ENCODE assay signal across 9 mouse cellular contexts in the genomic region with DNA sequence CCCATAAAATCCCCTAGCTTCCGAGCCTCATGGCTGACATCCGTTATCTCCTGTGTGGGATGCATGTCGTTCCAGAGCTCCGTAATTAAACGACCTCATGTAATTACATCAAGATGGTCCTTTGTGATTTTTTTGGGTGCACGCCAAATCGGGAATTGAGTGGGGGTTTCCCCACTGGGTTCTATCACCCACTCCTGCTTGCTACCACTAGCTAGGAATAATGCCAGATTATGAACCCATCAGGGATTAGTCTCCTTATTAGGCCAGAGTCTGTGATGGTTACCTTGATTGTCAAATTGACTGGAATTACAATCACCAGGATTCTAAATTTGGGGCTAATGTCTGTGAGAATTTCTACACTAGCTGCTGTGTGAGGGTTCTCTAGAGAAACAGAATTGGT. TPM values are rescaled to one million over a fixed set of nuclear protein-coding genes. Genes with fewer than 3 reads are reported as not detected.
DNase-seq lines count a peak whose midpoint lies in the region; ATAC-seq and TF ChIP-seq lines count a peak whose summit lies in the region.
"Not testable (repeated sequence)": the region's sequence is repeated elsewhere in the genome, so short reads cannot be mapped to it uniquely, and the experiment has no call there.
"Had no signal": no experiment of that assay in that cellular context is flagged by ENCODE, and none has a peak within 500 bp of the region (broad histone marks: within the 10 kb centered on the region; RNA-seq: fewer than 3 reads in every experiment).

No protein-coding gene starts in this region.

- H3K27me3 ChIP-seq in forebrain, embryonic 14.5 days (replicated peaks; ENCODE audit: control insufficient read depth, insufficient read depth, low read length); forebrain, postnatal 0 days (ENCODE audit: insufficient read depth, low read length); midbrain, embryonic 14.5 days (ENCODE audit: control insufficient read depth, insufficient read depth, low read length): not testable (repeated sequence)

- not testable (repeated sequence) for H3K4me1 ChIP-seq in forebrain, embryonic 14.5 days (ENCODE audit: control insufficient read depth, insufficient read depth, low read length); forebrain, postnatal 0 days (ENCODE audit: insufficient read depth); midbrain, embryonic 14.5 days (ENCODE audit: control insufficient read depth, insufficient read depth, low read length)

- H3K9ac ChIP-seq in forebrain, embryonic 14.5 days (ENCODE audit: low read length); forebrain, postnatal 0 days; midbrain, embryonic 14.5 days (replicated peaks; ENCODE audit: low read length): not testable (repeated sequence)

- H3K27ac ChIP-seq in forebrain, embryonic 14.5 days (ENCODE audit: low read depth, low read length); forebrain, postnatal 0 days (ENCODE audit: low read depth, low read length); midbrain, embryonic 14.5 days (replicated peaks; ENCODE audit: low read depth, low read length): not testable (repeated sequence)

- not testable (repeated sequence) for TF ChIP-seq POLR2A in brain, embryonic 14.5 days (IDR thresholded peaks at IDR 0.05; ENCODE audit: borderline replicate concordance, extremely low read depth, insufficient read depth, insufficient read length, poor library complexity, severe bottlenecking)

- not testable (repeated sequence) for H3K4me3 ChIP-seq in forebrain, embryonic 14.5 days (ENCODE audit: low read depth, low read length); forebrain, postnatal 0 days (ENCODE audit: low read depth, low read length); midbrain, embryonic 14.5 days (replicated peaks; ENCODE audit: low read depth, low read length)

- TF ChIP-seq CTCF in brain, embryonic 14.5 days (IDR thresholded peaks at IDR 0.05; ENCODE audit: borderline replicate concordance, extremely low read depth, insufficient read depth, insufficient read length); forebrain, postnatal 0 days (IDR thresholded peaks at IDR 0.05; ENCODE audit: low read depth): not testable (repeated sequence)

- DNase-seq in brain, embryonic 14.5 days (ENCODE audit: low read depth): peak; percentile 41
- DNase-seq in forebrain, embryonic 14.5 days (ENCODE audit: low spot score): peak; percentile 38
- DNase-seq in forebrain, postnatal 0 days: not testable (repeated sequence)
- DNase-seq in midbrain, embryonic 14.5 days: peak; percentile 8
- DNase-seq in retina, postnatal 1 day: peak; percentile 9

- WGBS in forebrain, embryonic 14.5 days: 34% methylated on average over 7 of the region's 7 CpGs
- 31% methylated on average over 7 of the region's 7 CpGs for WGBS in forebrain, postnatal 0 days
- 69% methylated on average over 7 of the region's 7 CpGs for WGBS in midbrain, embryonic 14.5 days

- not testable (repeated sequence) for H3K36me3 ChIP-seq in forebrain, embryonic 14.5 days (ENCODE audit: control insufficient read depth, insufficient read depth, low read length); forebrain, postnatal 0 days (ENCODE audit: insufficient read depth)
- peaks cover 12% of the 10 kb centered on the region; the same call in 1 of the 2 replicates for H3K36me3 ChIP-seq in midbrain, embryonic 14.5 days (ENCODE audit: control insufficient read depth, insufficient read depth, low read length)

- not testable (repeated sequence) for ATAC-seq in forebrain, embryonic 14.5 days; midbrain, embryonic 14.5 days (ENCODE audit: low FRiP score, low TSS enrichment)
- ATAC-seq in forebrain, postnatal 0 days: peak; percentile 29; the same call in 1 of the 2 replicates

- H3K4me2 ChIP-seq in forebrain, embryonic 14.5 days (ENCODE audit: low read length); forebrain, postnatal 0 days (ENCODE audit: low read depth); midbrain, embryonic 14.5 days (ENCODE audit: low read length): not testable (repeated sequence)

- not testable (repeated sequence) for H3K9me3 ChIP-seq in forebrain, embryonic 14.5 days (replicated peaks; ENCODE audit: control insufficient read depth, low read length); forebrain, postnatal 0 days (ENCODE audit: low read length); midbrain, embryonic 14.5 days (ENCODE audit: control insufficient read depth, low read length)

RNA-seq across cellular contexts. Expression of a gene that starts 47.9 kb away (rescaled TPM):
- polyA plus RNA-seq in brain, embryonic 14.5 days (2012; rRNA removed): 2.3 and 5.1 TPM in 2 replicates
- 2.9 and 3.4 TPM in 2 replicates for polyA plus RNA-seq in forebrain, embryonic 14.5 days (2014; fragmentation: Nextera tagmentation; extraction: Ambion mirVana)
- 7.8 TPM in 2 replicates for total RNA-seq in forebrain, postnatal 0 days (2014; rRNA removed)
- 7.0 and 10.0 TPM in 2 replicates for polyA plus RNA-seq in forebrain, postnatal 0 days (2015; fragmentation: Nextera tagmentation; extraction: Ambion mirVana)
- 0.84 and 2.2 TPM in 2 replicates for polyA plus RNA-seq in midbrain, embryonic 14.5 days (2014; fragmentation: Nextera tagmentation; extraction: Ambion mirVana)
- total RNA-seq: common myeloid progenitor, adult 5-6 weeks; MEL had no signal
- polyA plus RNA-seq: activated CD4-positive, CD25-positive, alpha-beta regulatory T cell, adult 4 months; erythroblast, embryonic 14.5 days had no signal
